Mouse (Mus musculus) right cerebral cortex, postnatal 14 days (tissue): ENCODE measurements around the gene Rtn4.
"Not testable (repeated sequence)": the region's sequence is repeated elsewhere in the genome, so short reads cannot be mapped to it uniquely, and the experiment has no call there.

Experiments
- DNase-seq: peaks from one replicate; pipeline ENCODE4 v3.0.0; 2022

Gene Rtn4

GRCm38 (mm10) chr11:29714789-29715188 is 22.0 kb downstream of the Rtn4 start:
- DNase-seq, result no peak

GRCm38 (mm10) chr11:29715499-29715898 is 22.8 kb downstream of the Rtn4 start:
- no peak for DNase-seq

- DNase-seq, result peak; percentile 15
Measured at GRCm38 (mm10) chr11:29718541-29718940, 25.8 kb downstream of the Rtn4 start.

- DNase-seq, result no peak
Measured at GRCm38 (mm10) chr11:29719597-29719996, 26.9 kb downstream of the Rtn4 start.

GRCm38 (mm10) chr11:29724213-29724612 is 31.5 kb downstream of the Rtn4 start:
- no peak for DNase-seq

GRCm38 (mm10) chr11:29725167-29725566 is 32.4 kb downstream of the Rtn4 start:
- DNase-seq, result no peak

GRCm38 (mm10) chr11:29725610-29726009 is 32.9 kb downstream of the Rtn4 start:
- no peak for DNase-seq

GRCm38 (mm10) chr11:29727901-29728300 is 35.2 kb downstream of the Rtn4 start:
- no peak for DNase-seq

GRCm38 (mm10) chr11:29739752-29740151 is 47.0 kb downstream of the Rtn4 start:
- DNase-seq, result no peak

- no peak for DNase-seq
Measured at GRCm38 (mm10) chr11:29744760-29745430, 52.1 kb downstream of the Rtn4 start.

- DNase-seq, result no peak
Measured at GRCm38 (mm10) chr11:29745513-29745912, 52.8 kb downstream of the Rtn4 start.

GRCm38 (mm10) chr11:29746203-29746602 is 53.5 kb downstream of the Rtn4 start:
- no peak for DNase-seq

GRCm38 (mm10) chr11:29747365-29747764 is 54.6 kb downstream of the Rtn4 start:
- DNase-seq, result no peak

GRCm38 (mm10) chr11:29747881-29748280 is 55.1 kb downstream of the Rtn4 start:
- no peak for DNase-seq

- DNase-seq, result no peak
Measured at GRCm38 (mm10) chr11:29748750-29749467, 56.2 kb downstream of the Rtn4 start.

GRCm38 (mm10) chr11:29749468-29749829 is 56.7 kb downstream of the Rtn4 start:
- DNase-seq, result no peak

GRCm38 (mm10) chr11:29751013-29751412 is 58.3 kb downstream of the Rtn4 start:
- DNase-seq, result no peak

- DNase-seq, result no peak
Measured at GRCm38 (mm10) chr11:29751648-29752611, 59.2 kb downstream of the Rtn4 start.

GRCm38 (mm10) chr11:29756007-29756406 is 63.3 kb downstream of the Rtn4 start:
- DNase-seq, result not testable (repeated sequence)

- no peak for DNase-seq
Measured at GRCm38 (mm10) chr11:29758617-29759016, 65.9 kb downstream of the Rtn4 start.

GRCm38 (mm10) chr11:29761387-29761786 is 68.6 kb downstream of the Rtn4 start:
- no peak for DNase-seq

GRCm38 (mm10) chr11:29762768-29763167 is 70.0 kb downstream of the Rtn4 start:
- DNase-seq, result no peak

GRCm38 (mm10) chr11:29765063-29765462 is 72.3 kb downstream of the Rtn4 start:
- DNase-seq, result no peak
